Mouse (Mus musculus) hindbrain, embryonic 13.5 days (tissue): ENCODE results near the gene Iqgap2. TPM values are rescaled to one million over a fixed set of nuclear protein-coding genes. Genes with fewer than 3 reads are reported as not detected.

Experiments used
- ATAC-seq: fragments of 200-750 bp; cut with Nextera tagmentation; 2 replicates; pipeline ENCODE4 v1.8.0; 2017; ENCODE audit warnings: moderate TSS enrichment; ENCODE audit not compliant: low FRiP score
- H3K27ac ChIP-seq: fragments of 300-500 bp; sonication (generic); 2 replicates; pipeline ENCODE4 v1.5.1; 2015; ENCODE audit warnings: inconsistent platforms, mild to moderate bottlenecking, moderate library complexity
- H3K27me3 ChIP-seq: fragments of 300-500 bp; sonication (generic); 2 replicates; pipeline ENCODE4 v1.6.1; 2015; ENCODE audit warnings: mild to moderate bottlenecking, inconsistent platforms
- H3K36me3 ChIP-seq: fragments of 300-500 bp; sonication (generic); 2 replicates; pipeline ENCODE4 v1.6.1; 2015; ENCODE audit warnings: mild to moderate bottlenecking, inconsistent platforms
- H3K4me1 ChIP-seq: fragments of 300-500 bp; sonication (generic); replicated peaks from 2 replicates; pipeline ENCODE4 v1.6.1; 2015; ENCODE audit warnings: inconsistent platforms
- H3K4me2 ChIP-seq: fragments of 300-500 bp; sonication (generic); 2 replicates; pipeline ENCODE4 v1.6.1; 2015; ENCODE audit warnings: inconsistent platforms, mild to moderate bottlenecking, moderate library complexity
- H3K4me3 ChIP-seq: fragments of 300-500 bp; sonication (generic); 2 replicates; pipeline ENCODE4 v1.5.1; 2015; ENCODE audit warnings: mild to moderate bottlenecking, inconsistent platforms
- H3K9ac ChIP-seq: fragments of 300-500 bp; sonication (generic); 2 replicates; pipeline ENCODE4 v1.6.1; 2015; ENCODE audit warnings: mild to moderate bottlenecking, inconsistent platforms
- H3K9me3 ChIP-seq: fragments of 300-500 bp; sonication (generic); 2 replicates; pipeline ENCODE4 v1.6.1; 2016; ENCODE audit warnings: inconsistent platforms
- WGBS: fragments of 180-500 bp; shearing (Covaris S2); methylation state at CpG from one replicate; pipeline ENCODE4 v1.1.7; 2015; 5-methylcytosine and 5-hydroxymethylcytosine counted together
- polyA plus RNA-seq: library from polyadenylated mRNA; unstranded; fragments of >200 nt; fragmentation: Nextera tagmentation; extraction: Ambion mirVana; gene quantifications from 2 replicates; pipeline ENCODE4 v1.2.1, GENCODE M21; 2015

The Iqgap2 gene
- polyA plus RNA-seq, 1 experiment from 2014 or later = 5.4 TPM

GRCm38 (mm10) chr13:95616512-95616911 is 275.2 kb downstream of the Iqgap2 start:
- H3K27me3 ChIP-seq = no peaks in the 10 kb centered on the region

DNA sequence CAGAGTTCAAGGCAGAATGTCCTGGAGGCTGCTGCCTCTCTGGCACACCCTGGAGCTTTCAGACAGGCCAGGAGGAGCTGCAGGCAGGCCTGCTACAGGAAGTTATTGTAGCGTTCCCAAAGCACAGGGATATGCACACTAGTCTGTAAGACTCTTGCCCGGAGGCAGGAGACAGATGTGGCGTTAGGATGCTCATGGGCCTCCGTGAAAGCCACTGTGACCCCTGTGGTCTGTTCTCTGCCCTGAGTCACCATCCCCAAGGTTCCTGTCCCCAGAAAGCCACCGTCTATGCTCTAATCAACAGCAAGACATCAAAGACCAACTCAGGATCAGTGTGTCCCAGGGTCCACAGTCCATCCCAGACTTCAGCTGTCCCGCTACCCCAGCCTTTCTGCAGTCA is 277.0 kb downstream of the Iqgap2 start:
- Histone ChIP-seq H3K9ac (0 out of 2 replicates have a peak overlapping the region, but pooled peaks have one; percentile 46), H3K4me1 (peaks cover 35% of the 10 kb centered on the region), H3K4me2 (peak overlapping the region; percentile 19; the same call in 1 of the 2 replicates), H3K27ac (no peak overlapping the region), H3K36me3 (peaks cover 22% of the 10 kb centered on the region), H3K9me3 (no peaks in the 10 kb centered on the region), H3K27me3 (no peaks in the 10 kb centered on the region), H3K4me3 (peak overlapping the region; percentile 5; the same call in 1 of the 2 replicates)
- ATAC-seq = no peak
- 73% methylated on average over 6 of the region's 6 CpGs for WGBS

More at GRCm38 (mm10) chr13:95616512-95616911, 275.2 kb downstream of the Iqgap2 start:
- Histone ChIP-seq H3K27ac (no peak overlapping the region), H3K9me3 (no peaks in the 10 kb centered on the region), H3K36me3 (peaks cover 8% of the 10 kb centered on the region), H3K4me1 (peaks cover 35% of the 10 kb centered on the region), H3K4me2 (peak overlapping the region; percentile 89), H3K9ac (peak overlapping the region; percentile 94), H3K4me3 (peak overlapping the region; percentile 87)
- no peak for ATAC-seq
- WGBS = 59% methylated on average over 11 of the region's 11 CpGs

DNA sequence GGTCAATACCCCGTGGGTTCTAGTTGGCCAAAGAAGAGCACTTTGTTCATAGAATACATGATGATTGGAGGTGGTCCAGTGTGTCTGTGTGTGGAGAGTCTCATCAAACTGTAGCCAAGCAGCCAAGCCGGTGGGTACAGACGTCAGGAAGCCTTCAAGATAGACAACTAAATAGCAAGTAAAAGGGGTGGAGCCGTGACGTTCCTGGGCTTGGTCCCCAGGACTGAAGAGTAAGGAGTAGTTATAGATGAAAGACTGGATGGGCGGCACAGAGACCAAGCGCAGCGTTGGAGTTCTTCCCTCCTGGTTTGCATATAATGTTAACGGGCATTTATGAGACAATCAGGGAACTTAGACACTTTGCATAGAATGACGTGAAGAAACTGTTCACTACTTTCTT is 279.5 kb downstream of the Iqgap2 start:
- Histone ChIP-seq H3K27ac (no peak overlapping the region), H3K4me3 (no peak overlapping the region), H3K4me2 (no peak overlapping the region), H3K9me3 (no peaks in the 10 kb centered on the region), H3K4me1 (peaks cover 30% of the 10 kb centered on the region), H3K9ac (no peak overlapping the region), H3K27me3 (no peaks in the 10 kb centered on the region), H3K36me3 (peaks cover 30% of the 10 kb centered on the region)
- WGBS = 93% methylated on average over 10 of the region's 10 CpGs
- no peak for ATAC-seq

- Histone ChIP-seq H3K36me3 (peaks cover 34% of the 10 kb centered on the region), H3K4me3 (no peak overlapping the region), H3K27me3 (no peaks in the 10 kb centered on the region), H3K4me1 (peaks cover 25% of the 10 kb centered on the region), H3K4me2 (no peak overlapping the region), H3K27ac (no peak overlapping the region), H3K9me3 (no peaks in the 10 kb centered on the region), H3K9ac (no peak overlapping the region)
- WGBS = 90% methylated on average over 4 of the region's 4 CpGs
- no peak for ATAC-seq
Measured at GRCm38 (mm10) chr13:95611752-95612151, 280.0 kb downstream of the Iqgap2 start.

DNA sequence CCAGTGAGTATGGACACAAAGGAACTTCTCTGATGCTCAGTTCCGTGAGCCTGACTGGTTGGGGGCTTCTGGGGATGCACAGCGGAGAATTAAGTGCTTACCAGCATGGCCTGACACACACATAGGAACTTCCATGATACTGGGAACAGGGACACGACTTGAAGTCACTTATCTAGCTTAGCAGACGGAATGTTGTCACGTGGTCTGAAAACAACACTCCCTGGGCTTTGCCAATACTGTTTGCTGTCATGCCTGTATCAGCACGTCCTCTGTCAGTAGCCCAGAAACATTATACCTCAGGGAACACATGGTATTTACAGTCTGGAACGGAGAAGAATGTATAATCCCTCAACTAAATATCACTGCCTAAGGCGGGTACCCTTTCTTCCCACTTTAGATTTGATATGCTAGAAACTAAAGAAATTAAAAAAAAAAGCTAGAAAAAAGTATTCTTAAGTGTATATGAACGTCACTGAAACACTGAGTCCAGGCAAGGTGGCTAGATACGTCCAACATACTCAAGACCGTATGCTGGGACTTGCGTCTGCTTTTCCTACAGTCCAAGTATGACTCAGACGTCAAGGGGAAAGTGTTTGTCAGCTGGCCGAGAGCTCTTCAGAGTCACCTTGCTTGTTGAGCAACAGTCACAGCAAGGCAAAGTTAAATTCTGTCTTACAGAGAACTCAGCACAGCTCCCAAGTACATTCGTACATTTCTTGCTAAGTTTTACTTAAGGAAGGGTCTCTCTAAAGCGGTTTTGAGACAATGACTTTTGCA is 280.7 kb downstream of the Iqgap2 start:
- no peak overlapping the region for H3K27ac ChIP-seq
- H3K4me2 ChIP-seq = no peak overlapping the region
- H3K4me3 ChIP-seq = no peak overlapping the region
- H3K36me3 ChIP-seq = peaks cover 41% of the 10 kb centered on the region
- H3K9me3 ChIP-seq = no peaks in the 10 kb centered on the region
- H3K27me3 ChIP-seq = no peaks in the 10 kb centered on the region
- H3K4me1 ChIP-seq = peaks cover 17% of the 10 kb centered on the region
- no peak overlapping the region for H3K9ac ChIP-seq
- 90% methylated on average over 16 of the region's 16 CpGs for WGBS
- ATAC-seq = no peak

- Histone ChIP-seq H3K4me3 (no peak overlapping the region), H3K27ac (no peak overlapping the region), H3K36me3 (peaks cover 52% of the 10 kb centered on the region), H3K9me3 (no peaks in the 10 kb centered on the region), H3K9ac (no peak overlapping the region), H3K27me3 (no peaks in the 10 kb centered on the region), H3K4me2 (no peak overlapping the region), H3K4me1 (no peaks in the 10 kb centered on the region)
- no peak for ATAC-seq
- WGBS = 91% methylated on average over 2 of the region's 2 CpGs
Measured at GRCm38 (mm10) chr13:95609088-95609420, 282.7 kb downstream of the Iqgap2 start.

- Histone ChIP-seq H3K9ac (no peak overlapping the region), H3K27me3 (no peaks in the 10 kb centered on the region), H3K9me3 (no peaks in the 10 kb centered on the region), H3K36me3 (peaks cover 57% of the 10 kb centered on the region), H3K4me2 (no peak overlapping the region), H3K4me1 (no peaks in the 10 kb centered on the region), H3K4me3 (no peak overlapping the region), H3K27ac (no peak overlapping the region)
- WGBS = 90% methylated on average over 6 of the region's 6 CpGs
- no peak for ATAC-seq
Measured at GRCm38 (mm10) chr13:95608416-95609087, 283.2 kb downstream of the Iqgap2 start.

GRCm38 (mm10) chr13:95607019-95607418 is 284.7 kb downstream of the Iqgap2 start:
- H3K4me1 ChIP-seq = no peaks in the 10 kb centered on the region
- H3K27ac ChIP-seq = no peak overlapping the region
- H3K9me3 ChIP-seq = no peaks in the 10 kb centered on the region
- no peak overlapping the region for H3K9ac ChIP-seq
- ATAC-seq = no peak
- H3K4me2 ChIP-seq = no peak overlapping the region
- H3K36me3 ChIP-seq = peaks cover 67% of the 10 kb centered on the region
- H3K4me3 ChIP-seq = no peak overlapping the region
- 94% methylated on average over 8 of the region's 8 CpGs for WGBS
- H3K27me3 ChIP-seq = no peaks in the 10 kb centered on the region

- no peaks in the 10 kb centered on the region for H3K27me3 ChIP-seq
- H3K36me3 ChIP-seq = peaks cover 59% of the 10 kb centered on the region
- H3K4me3 ChIP-seq = no peak overlapping the region
- WGBS = 97% methylated on average over 25 of the region's 25 CpGs
- no peak for ATAC-seq
- H3K4me2 ChIP-seq = no peak overlapping the region
- H3K9me3 ChIP-seq = no peaks in the 10 kb centered on the region
- H3K4me1 ChIP-seq = no peaks in the 10 kb centered on the region
- no peak overlapping the region for H3K9ac ChIP-seq
- H3K27ac ChIP-seq = no peak overlapping the region
Measured at GRCm38 (mm10) chr13:95604288-95604687, 287.4 kb downstream of the Iqgap2 start.

DNA sequence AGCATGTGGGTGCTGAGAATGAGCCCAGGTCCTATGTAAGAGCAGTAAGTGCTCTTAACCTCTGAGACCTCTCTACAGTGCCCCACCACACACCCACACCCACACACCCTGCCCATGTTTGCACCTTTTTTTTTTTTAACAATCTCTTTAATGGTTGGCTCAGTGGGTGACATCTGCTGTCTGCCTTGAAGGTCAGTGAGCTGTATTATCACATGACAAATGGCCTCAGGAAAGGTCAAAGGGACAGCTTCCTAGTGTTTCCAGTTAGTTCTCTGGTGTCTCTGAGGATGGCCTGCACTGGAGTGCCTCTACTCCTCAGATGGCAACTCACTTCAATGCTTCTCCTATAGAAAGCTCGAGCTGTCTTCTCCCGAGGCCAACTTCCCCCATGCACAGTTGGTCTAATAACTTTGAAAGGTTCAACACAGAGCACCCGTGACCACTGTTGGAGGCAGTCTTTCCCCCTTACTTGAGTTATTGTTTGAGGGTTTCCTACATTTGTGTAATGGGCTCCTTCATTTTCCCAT is 291.8 kb downstream of the Iqgap2 start:
- Histone ChIP-seq H3K4me2 (no peak overlapping the region), H3K4me1 (no peaks in the 10 kb centered on the region), H3K9me3 (no peaks in the 10 kb centered on the region), H3K9ac (no peak overlapping the region), H3K4me3 (no peak overlapping the region), H3K36me3 (peaks cover 38% of the 10 kb centered on the region), H3K27ac (no peak overlapping the region), H3K27me3 (no peaks in the 10 kb centered on the region)
- no peak for ATAC-seq
- WGBS = 61% methylated on average over 3 of the region's 3 CpGs

- ATAC-seq = no peak
- H3K4me3 ChIP-seq = no peak overlapping the region
- H3K27me3 ChIP-seq = no peaks in the 10 kb centered on the region
- H3K9ac ChIP-seq = no peak overlapping the region
- H3K27ac ChIP-seq = no peak overlapping the region
- H3K4me2 ChIP-seq = no peak overlapping the region
- WGBS = 92% methylated on average over 18 of the region's 18 CpGs
- no peaks in the 10 kb centered on the region for H3K9me3 ChIP-seq
- peaks cover 23% of the 10 kb centered on the region for H3K36me3 ChIP-seq
- H3K4me1 ChIP-seq = no peaks in the 10 kb centered on the region
Measured at GRCm38 (mm10) chr13:95598232-95598920, 293.3 kb downstream of the Iqgap2 start.

DNA sequence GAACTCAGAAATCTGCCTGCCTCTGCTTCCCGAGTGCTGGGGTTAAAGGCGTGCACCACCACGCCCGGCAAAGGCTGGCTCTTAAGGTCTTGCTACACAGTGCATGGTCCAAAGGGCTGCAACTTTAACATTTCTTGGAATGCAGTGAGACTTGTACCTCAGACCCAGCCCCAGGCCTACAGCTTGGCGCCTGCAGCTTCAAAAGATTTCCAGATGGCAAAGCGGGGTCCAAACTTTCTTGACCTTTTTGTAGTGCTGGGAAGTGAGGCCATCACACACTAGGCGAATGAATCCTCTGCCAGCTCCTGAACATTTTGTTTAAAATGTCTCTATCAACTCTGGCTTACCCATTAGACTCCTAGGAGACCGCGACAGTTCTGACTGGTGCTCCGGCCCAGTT is 294.1 kb downstream of the Iqgap2 start:
- Histone ChIP-seq H3K36me3 (peaks cover 15% of the 10 kb centered on the region), H3K4me2 (no peak overlapping the region), H3K27ac (no peak overlapping the region), H3K4me3 (no peak overlapping the region), H3K27me3 (no peaks in the 10 kb centered on the region), H3K9ac (no peak overlapping the region), H3K4me1 (no peaks in the 10 kb centered on the region), H3K9me3 (no peaks in the 10 kb centered on the region)
- WGBS = 91% methylated on average over 10 of the region's 10 CpGs
- ATAC-seq = no peak
